Mouse (Mus musculus) limb, embryonic 15.5 days (tissue): ENCODE measurements around the gene Syt15. TPM values are rescaled to one million over a fixed set of nuclear protein-coding genes. Genes with fewer than 3 reads are reported as not detected.
A peak's percentile ranks its signal among the peaks of the same experiment; 100 is the strongest.

Source experiments
- ATAC-seq: fragments of 200-750 bp; cut with Nextera tagmentation; 2 replicates; pipeline ENCODE4 v1.8.0; 2017; ENCODE audit warnings: low read depth, moderate TSS enrichment; ENCODE audit not compliant: insufficient number of reproducible peaks, low FRiP score, low TSS enrichment
- H3K27ac ChIP-seq: fragments of 300-500 bp; sonication (generic); 2 replicates; pipeline ENCODE4 v1.5.1; 2015; ENCODE audit warnings: moderate library complexity, mild to moderate bottlenecking, inconsistent platforms
- H3K27me3 ChIP-seq: fragments of 300-500 bp; sonication (generic); 2 replicates; pipeline ENCODE4 v1.6.1; 2015; ENCODE audit warnings: inconsistent platforms
- H3K36me3 ChIP-seq: fragments of 300-500 bp; sonication (generic); 2 replicates; pipeline ENCODE4 v1.6.1; 2015; ENCODE audit warnings: inconsistent platforms
- H3K4me1 ChIP-seq: fragments of 300-500 bp; sonication (generic); 2 replicates; pipeline ENCODE4 v1.6.1; 2015; ENCODE audit warnings: inconsistent platforms
- H3K4me2 ChIP-seq: fragments of 300-500 bp; sonication (generic); 2 replicates; pipeline ENCODE4 v1.6.1; 2015; ENCODE audit warnings: mild to moderate bottlenecking, inconsistent platforms
- H3K4me3 ChIP-seq: fragments of 300-500 bp; sonication (generic); 2 replicates; pipeline ENCODE4 v1.5.1; 2015; ENCODE audit warnings: mild to moderate bottlenecking, inconsistent platforms
- H3K9ac ChIP-seq: fragments of 300-500 bp; sonication (generic); 2 replicates; pipeline ENCODE4 v1.6.1; 2015; ENCODE audit warnings: inconsistent platforms
- H3K9me3 ChIP-seq: fragments of 300-500 bp; sonication (generic); 2 replicates; pipeline ENCODE4 v1.6.1; 2016; ENCODE audit warnings: inconsistent platforms
- WGBS: fragments of 180-500 bp; shearing (Covaris S2); methylation state at CpG from one replicate; pipeline ENCODE4 v1.1.7; 2015; 5-methylcytosine and 5-hydroxymethylcytosine counted together
- polyA plus RNA-seq: library from polyadenylated mRNA; unstranded; fragments of >200 nt; fragmentation: Nextera tagmentation; extraction: Ambion mirVana; gene quantifications from 2 replicates; pipeline ENCODE4 v1.2.1, GENCODE M21; 2015

Syt15 gene
- polyA plus RNA-seq, 1 experiment from 2014 or later, result 0.82 TPM

- H3K36me3 ChIP-seq, result no peaks in the 10 kb centered on the region
- no peak overlapping the region for H3K4me2 ChIP-seq
- H3K9ac ChIP-seq, result no peak overlapping the region
- no peaks in the 10 kb centered on the region for H3K27me3 ChIP-seq
- no peak overlapping the region for H3K4me3 ChIP-seq
- no peak overlapping the region for H3K27ac ChIP-seq
- no peaks in the 10 kb centered on the region for H3K9me3 ChIP-seq
- 57% methylated on average over 2 of the region's 2 CpGs for WGBS
- no peak for ATAC-seq
- H3K4me1 ChIP-seq, result no peaks in the 10 kb centered on the region
These were observed 10.7 kb upstream of the Syt15 start for GRCm38 (mm10) chr14:34208651-34209050.

GRCm38 (mm10) chr14:34209080-34209479 lies 10.3 kb upstream of the Syt15 start:
- Histone ChIP-seq H3K4me2 (no peak overlapping the region), H3K36me3 (no peaks in the 10 kb centered on the region), H3K27me3 (no peaks in the 10 kb centered on the region), H3K9me3 (no peaks in the 10 kb centered on the region), H3K27ac (no peak overlapping the region), H3K4me3 (no peak overlapping the region), H3K4me1 (no peaks in the 10 kb centered on the region), H3K9ac (no peak overlapping the region)
- ATAC-seq, result no peak
- 55% methylated on average over 4 of the region's 4 CpGs for WGBS

GRCm38 (mm10) chr14:34209942-34210341 lies 9.5 kb upstream of the Syt15 start:
- ATAC-seq, result no peak
- Histone ChIP-seq H3K9ac (no peak overlapping the region), H3K4me2 (no peak overlapping the region), H3K4me1 (no peaks in the 10 kb centered on the region), H3K27me3 (no peaks in the 10 kb centered on the region), H3K4me3 (no peak overlapping the region), H3K9me3 (no peaks in the 10 kb centered on the region), H3K36me3 (no peaks in the 10 kb centered on the region), H3K27ac (no peak overlapping the region)
- WGBS, result 86% methylated on average over 4 of the region's 4 CpGs

GRCm38 (mm10) chr14:34215451-34216127 lies 3.8 kb upstream of the Syt15 start:
- WGBS, result 66% methylated on average over 6 of the region's 6 CpGs
- H3K9ac ChIP-seq, result no peak overlapping the region
- peaks cover 9% of the 10 kb centered on the region for H3K4me1 ChIP-seq
- no peak overlapping the region for H3K4me2 ChIP-seq
- H3K4me3 ChIP-seq, result no peak overlapping the region
- no peak overlapping the region for H3K27ac ChIP-seq
- no peak for ATAC-seq
- peaks cover 21% of the 10 kb centered on the region for H3K27me3 ChIP-seq
- no peaks in the 10 kb centered on the region for H3K9me3 ChIP-seq
- H3K36me3 ChIP-seq, result no peaks in the 10 kb centered on the region

GRCm38 (mm10) chr14:34219786-34220198 lies 397 bp downstream of the Syt15 start:
- Histone ChIP-seq H3K27me3 (peaks cover 27% of the 10 kb centered on the region), H3K36me3 (no peaks in the 10 kb centered on the region), H3K9me3 (no peaks in the 10 kb centered on the region), H3K27ac (no peak overlapping the region), H3K9ac (0 out of 2 replicates have a peak overlapping the region, but pooled peaks have one; percentile 3), H3K4me1 (peaks cover 12% of the 10 kb centered on the region), H3K4me3 (peak overlapping the region; percentile 27), H3K4me2 (peak overlapping the region; percentile 55)
- WGBS, result 2% methylated on average over 29 of the region's 29 CpGs
- ATAC-seq, result no peak

- no peak overlapping the region for H3K9ac ChIP-seq
- H3K36me3 ChIP-seq, result no peaks in the 10 kb centered on the region
- peaks cover 27% of the 10 kb centered on the region for H3K27me3 ChIP-seq
- ATAC-seq, result no peak
- 69% methylated on average over 5 of the region's 5 CpGs for WGBS
- no peaks in the 10 kb centered on the region for H3K9me3 ChIP-seq
- H3K4me1 ChIP-seq, result peaks cover 12% of the 10 kb centered on the region
- no peak overlapping the region for H3K27ac ChIP-seq
- no peak overlapping the region for H3K4me2 ChIP-seq
- H3K4me3 ChIP-seq, result no peak overlapping the region
These were observed 1.0 kb downstream of the Syt15 start for GRCm38 (mm10) chr14:34220426-34220825.

GRCm38 (mm10) chr14:34221416-34222077 lies 2.2 kb downstream of the Syt15 start:
- WGBS, result 56% methylated on average over 5 of the region's 5 CpGs
- Histone ChIP-seq H3K36me3 (no peaks in the 10 kb centered on the region), H3K4me1 (peaks cover 10% of the 10 kb centered on the region), H3K9ac (no peak overlapping the region), H3K27ac (no peak overlapping the region), H3K9me3 (no peaks in the 10 kb centered on the region), H3K4me3 (no peak overlapping the region), H3K27me3 (peaks cover 27% of the 10 kb centered on the region), H3K4me2 (no peak overlapping the region)
- no peak for ATAC-seq

- no peaks in the 10 kb centered on the region for H3K9me3 ChIP-seq
- no peaks in the 10 kb centered on the region for H3K36me3 ChIP-seq
- H3K4me2 ChIP-seq, result no peak overlapping the region
- no peak overlapping the region for H3K9ac ChIP-seq
- no peak overlapping the region for H3K27ac ChIP-seq
- H3K27me3 ChIP-seq, result peaks cover 27% of the 10 kb centered on the region
- H3K4me1 ChIP-seq, result peaks cover 10% of the 10 kb centered on the region
- ATAC-seq, result no peak
- no peak overlapping the region for H3K4me3 ChIP-seq
- 65% methylated on average over 5 of the region's 5 CpGs for WGBS
These were observed 4.0 kb downstream of the Syt15 start for GRCm38 (mm10) chr14:34223362-34223898.

GRCm38 (mm10) chr14:34225986-34226385 lies 6.6 kb downstream of the Syt15 start:
- peaks cover 2% of the 10 kb centered on the region for H3K27me3 ChIP-seq
- WGBS, result 91% methylated on average over 9 of the region's 9 CpGs
- H3K9me3 ChIP-seq, result no peaks in the 10 kb centered on the region
- H3K4me3 ChIP-seq, result no peak overlapping the region
- no peak for ATAC-seq
- H3K4me1 ChIP-seq, result no peaks in the 10 kb centered on the region
- H3K36me3 ChIP-seq, result no peaks in the 10 kb centered on the region
- no peak overlapping the region for H3K9ac ChIP-seq
- H3K27ac ChIP-seq, result no peak overlapping the region
- H3K4me2 ChIP-seq, result no peak overlapping the region

GRCm38 (mm10) chr14:34226566-34226965 lies 7.2 kb downstream of the Syt15 start:
- Histone ChIP-seq H3K27ac (no peak overlapping the region), H3K4me1 (no peaks in the 10 kb centered on the region), H3K9ac (no peak overlapping the region), H3K4me3 (no peak overlapping the region), H3K36me3 (no peaks in the 10 kb centered on the region), H3K9me3 (no peaks in the 10 kb centered on the region), H3K27me3 (no peaks in the 10 kb centered on the region; the same call in none of the 2 replicates), H3K4me2 (no peak overlapping the region)
- WGBS, result 70% methylated on average over 4 of the region's 4 CpGs
- no peak for ATAC-seq

- H3K4me1 ChIP-seq, result no peaks in the 10 kb centered on the region
- H3K4me2 ChIP-seq, result no peak overlapping the region
- H3K9ac ChIP-seq, result no peak overlapping the region
- no peaks in the 10 kb centered on the region for H3K9me3 ChIP-seq
- no peak overlapping the region for H3K27ac ChIP-seq
- H3K27me3 ChIP-seq, result no peaks in the 10 kb centered on the region
- H3K36me3 ChIP-seq, result no peaks in the 10 kb centered on the region
- no peak for ATAC-seq
- H3K4me3 ChIP-seq, result no peak overlapping the region
- 79% methylated on average over 12 of the region's 12 CpGs for WGBS
These were observed 8.6 kb downstream of the Syt15 start for GRCm38 (mm10) chr14:34227981-34228380.

- Histone ChIP-seq H3K4me3 (no peak overlapping the region), H3K9ac (no peak overlapping the region), H3K4me2 (no peak overlapping the region), H3K36me3 (no peaks in the 10 kb centered on the region), H3K9me3 (no peaks in the 10 kb centered on the region), H3K27ac (no peak overlapping the region), H3K27me3 (no peaks in the 10 kb centered on the region), H3K4me1 (no peaks in the 10 kb centered on the region)
- WGBS, result 85% methylated on average over 10 of the region's 10 CpGs
- ATAC-seq, result no peak
These were observed 9.6 kb downstream of the Syt15 start for GRCm38 (mm10) chr14:34228830-34229506.
